Mouse (Mus musculus) myocyte (in vitro differentiated cells): Measurements from ENCODE around the gene Basp1.

ENCODE experiments used
- MAX ChIP-seq: IDR thresholded peaks from one replicate; pipeline ENCODE4 v1.6.1; 2011; ENCODE audit warnings: low read depth, mild to moderate bottlenecking, control low read depth
- MYOD1 ChIP-seq, 3 experiments: IDR thresholded peaks; one replicate each; pipeline ENCODE4 v1.6.1; 2011; ENCODE audit warnings: control low read depth in 2 of 3, low read depth in 2 of 3, mild to moderate bottlenecking in 2 of 3, moderate library complexity in 1 of 3; ENCODE audit not compliant: insufficient read length in 2 of 3, control insufficient read depth in 1 of 3
- MYOG ChIP-seq, 3 experiments: IDR thresholded peaks; one replicate each; pipeline ENCODE4 v1.6.1; 2011; ENCODE audit warnings: control low read depth in 2 of 3, low read depth in 2 of 3, mild to moderate bottlenecking in 2 of 3; ENCODE audit not compliant: insufficient read length in 2 of 3, control insufficient read depth in 1 of 3, insufficient read depth in 1 of 3
- POLR2A ChIP-seq: IDR thresholded peaks from one replicate; pipeline ENCODE4 v1.6.1; 2011; ENCODE audit warnings: low read depth, mild to moderate bottlenecking, control low read depth, moderate library complexity; ENCODE audit not compliant: insufficient read length
- POLR2AphosphoS2 ChIP-seq: IDR thresholded peaks from one replicate; pipeline ENCODE4 v1.6.1; 2011; ENCODE audit warnings: low read depth, control low read depth; ENCODE audit not compliant: insufficient read length
- REST ChIP-seq: IDR thresholded peaks from one replicate; pipeline ENCODE4 v1.6.1; 2011; ENCODE audit warnings: mild to moderate bottlenecking, control low read depth, moderate library complexity; ENCODE audit not compliant: insufficient read depth, insufficient read length
- TCF12 ChIP-seq: IDR thresholded peaks from one replicate; pipeline ENCODE4 v1.6.1; 2011; ENCODE audit warnings: mild to moderate bottlenecking, control low read depth; ENCODE audit not compliant: poor library complexity, insufficient read depth, severe bottlenecking
- USF1 ChIP-seq: IDR thresholded peaks from one replicate; pipeline ENCODE4 v1.6.1; 2011; ENCODE audit warnings: low read depth, mild to moderate bottlenecking, control low read depth, moderate library complexity

- TF ChIP-seq MYOD1 (IDR thresholded peaks at IDR 0.05; ENCODE audit: control insufficient read depth in 1 of 3, insufficient read length in 2 of 3, low read depth in 2 of 3) (no peak), POLR2AphosphoS2 (no peak), USF1 (peak; percentile 87), POLR2A (no peak), TCF12 (no peak), REST (no peak), MAX (no peak), MYOG (IDR thresholded peaks at IDR 0.05; ENCODE audit: control insufficient read depth in 1 of 3, insufficient read depth in 1 of 3, insufficient read length in 2 of 3, low read depth in 2 of 3) (no peak)
Observed at GRCm38 (mm10) chr15:25440991-25441867, 27.7 kb upstream of the Basp1 start.
